Comparison of ENCODE assay signal across 19 mouse cellular contexts in the genomic region with DNA sequence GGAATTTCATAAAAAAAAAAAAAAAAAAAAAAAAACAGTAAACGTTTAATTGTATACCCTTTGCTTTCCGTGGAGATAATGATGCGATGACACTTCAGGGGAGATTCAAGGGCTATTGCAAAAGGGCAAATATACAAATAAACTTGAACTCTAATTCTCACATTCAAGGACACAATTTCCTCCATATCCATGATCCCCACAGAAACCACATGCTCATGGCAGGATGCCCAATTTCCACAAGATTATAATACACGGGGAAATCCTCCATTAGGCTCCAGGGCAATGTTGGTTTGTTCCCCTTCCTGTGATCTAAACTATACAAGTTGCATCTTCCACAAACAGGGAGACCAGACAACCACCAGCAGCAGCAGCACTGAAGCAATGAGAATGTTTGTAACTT.
A peak's percentile ranks its signal among the peaks of the same experiment; 100 is the strongest.
DNase-seq lines count a peak whose midpoint lies in the region; ATAC-seq and TF ChIP-seq lines count a peak whose summit lies in the region.
"Had no signal": no experiment of that assay in that cellular context is flagged by ENCODE, and none has a peak within 500 bp of the region (broad histone marks: within the 10 kb centered on the region; RNA-seq: fewer than 3 reads in every experiment).

No protein-coding gene starts in this region.

- DNase-seq in embryonic facial prominence, embryonic 14.5 days (ENCODE audit: low spot score): peak; percentile 40
- no peak for DNase-seq in embryonic facial prominence, embryonic 10.5 days (ENCODE audit: low spot score)
- peak; percentile 7 for DNase-seq in kidney, adult 2 months
- peak; percentile 38 for DNase-seq in lung, embryonic 14.5 days
- DNase-seq in lung, postnatal 36 days: no peak
- peak; percentile 28 for DNase-seq in brain, embryonic 14.5 days (ENCODE audit: low read depth)
- DNase-seq in testis, postnatal 14 days (ENCODE audit: low spot score): no peak
- DNase-seq: adrenal gland, adult 8-10 months; cerebellum, adult 11-12 months; cerebellum, adult 9-11 months; forebrain, postnatal 0 days; gastrocnemius, postnatal 14 days; heart, adult 2 months had no signal

- no peak overlapping the region for H3K4me3 ChIP-seq in embryonic facial prominence, embryonic 14.5 days (ENCODE audit: low read depth, low read length)
- no peak overlapping the region for H3K4me3 ChIP-seq in embryonic facial prominence, embryonic 10.5 days
- H3K4me3 ChIP-seq in kidney, adult 2 months (ENCODE audit: insufficient read depth, low read depth, low read length): no peak overlapping the region
- no peak overlapping the region for H3K4me3 ChIP-seq in kidney, embryonic 14.5 days (ENCODE audit: low read length)
- no peak overlapping the region for H3K4me3 ChIP-seq in lung, embryonic 14.5 days (ENCODE audit: low read depth, low read length)
- H3K4me3 ChIP-seq: heart, adult 2 months; heart, embryonic 12.5 days; hindbrain, embryonic 10.5 days; intestine, embryonic 15.5 days had no signal

- no peak for ATAC-seq in embryonic facial prominence, embryonic 14.5 days (ENCODE audit: low read depth)
- ATAC-seq in kidney, embryonic 14.5 days (ENCODE audit: low FRiP score, low TSS enrichment): no peak
- no peak for ATAC-seq in lung, embryonic 14.5 days (ENCODE audit: insufficient read depth)
- ATAC-seq: forebrain, postnatal 0 days; intestine, embryonic 15.5 days had no signal

- no peak overlapping the region for H3K9ac ChIP-seq in embryonic facial prominence, embryonic 14.5 days (ENCODE audit: low read depth, low read length)
- no peak overlapping the region for H3K9ac ChIP-seq in kidney, embryonic 14.5 days (ENCODE audit: low read depth, low read length)
- no peak overlapping the region for H3K9ac ChIP-seq in lung, embryonic 14.5 days
- H3K9ac ChIP-seq: forebrain, postnatal 0 days; heart, embryonic 12.5 days; hindbrain, embryonic 14.5 days; intestine, embryonic 15.5 days had no signal

- no peak for TF ChIP-seq CTCF in kidney, adult 2 months (conservative IDR thresholded peaks at IDR 0.05; ENCODE audit: insufficient read depth, insufficient read length, low read depth, low read length)
- no peak for TF ChIP-seq CTCF in lung, embryonic 14.5 days (IDR thresholded peaks at IDR 0.05; ENCODE audit: low read depth)
- TF ChIP-seq CTCF in brain, embryonic 14.5 days (IDR thresholded peaks at IDR 0.05; ENCODE audit: borderline replicate concordance, extremely low read depth, insufficient read depth, insufficient read length): no peak

- no peaks in the 10 kb centered on the region for H3K27me3 ChIP-seq in embryonic facial prominence, embryonic 14.5 days (replicated peaks; ENCODE audit: control insufficient read depth, insufficient read depth, low read length)
- H3K27me3 ChIP-seq in embryonic facial prominence, embryonic 10.5 days (replicated peaks; ENCODE audit: low read depth, poor library complexity, severe bottlenecking): peaks cover 3% of the 10 kb centered on the region; the same call in 1 of the 2 replicates
- no peaks in the 10 kb centered on the region for H3K27me3 ChIP-seq in kidney, adult 2 months (replicated peaks; ENCODE audit: control insufficient read depth, insufficient read depth, low read length)
- H3K27me3 ChIP-seq in kidney, embryonic 14.5 days (ENCODE audit: control insufficient read depth, insufficient read depth, low read length): no peaks in the 10 kb centered on the region
- H3K27me3 ChIP-seq in lung, embryonic 14.5 days (ENCODE audit: insufficient read depth, low read length): no peaks in the 10 kb centered on the region
- H3K27me3 ChIP-seq: CH12.LX; heart, embryonic 12.5 days; intestine, embryonic 15.5 days had no signal

- no peak for TF ChIP-seq POLR2A in kidney, adult 2 months (IDR thresholded peaks at IDR 0.05; ENCODE audit: low read depth, low read length)
- no peak for TF ChIP-seq POLR2A in brain, embryonic 14.5 days (IDR thresholded peaks at IDR 0.05; ENCODE audit: borderline replicate concordance, extremely low read depth, insufficient read depth, insufficient read length, poor library complexity, severe bottlenecking)

- WGBS in embryonic facial prominence, embryonic 14.5 days: 62% methylated on average over 4 of the region's 4 CpGs
- WGBS in embryonic facial prominence, embryonic 10.5 days: 83% methylated on average over 4 of the region's 4 CpGs
- WGBS in kidney, adult 2 months: 52% methylated on average over 4 of the region's 4 CpGs
- 88% methylated on average over 4 of the region's 4 CpGs for WGBS in kidney, embryonic 14.5 days
- WGBS in lung, embryonic 14.5 days: 48% methylated on average over 4 of the region's 4 CpGs

- no peaks in the 10 kb centered on the region for H3K36me3 ChIP-seq in embryonic facial prominence, embryonic 14.5 days (ENCODE audit: control insufficient read depth, insufficient read depth, low read length)
- H3K36me3 ChIP-seq in embryonic facial prominence, embryonic 10.5 days (replicated peaks): no peaks in the 10 kb centered on the region
- H3K36me3 ChIP-seq in kidney, adult 2 months (ENCODE audit: control insufficient read depth, insufficient read depth, low read length): no peaks in the 10 kb centered on the region
- no peaks in the 10 kb centered on the region for H3K36me3 ChIP-seq in kidney, embryonic 14.5 days (ENCODE audit: control insufficient read depth, insufficient read depth, low read length)
- H3K36me3 ChIP-seq in lung, embryonic 14.5 days (ENCODE audit: insufficient read depth): no peaks in the 10 kb centered on the region
- H3K36me3 ChIP-seq: heart, embryonic 12.5 days; hindbrain, embryonic 10.5 days; intestine, embryonic 15.5 days had no signal

- no peaks in the 10 kb centered on the region for H3K9me3 ChIP-seq in embryonic facial prominence, embryonic 14.5 days (ENCODE audit: control insufficient read depth, low read length)
- H3K9me3 ChIP-seq in embryonic facial prominence, embryonic 10.5 days: no peaks in the 10 kb centered on the region
- H3K9me3 ChIP-seq in kidney, embryonic 14.5 days (ENCODE audit: control insufficient read depth, low read length): no peaks in the 10 kb centered on the region
- no peaks in the 10 kb centered on the region for H3K9me3 ChIP-seq in lung, embryonic 14.5 days (ENCODE audit: low read depth, low read length)
- H3K9me3 ChIP-seq: heart, embryonic 12.5 days; hindbrain, embryonic 10.5 days; intestine, embryonic 15.5 days had no signal

- no peak overlapping the region for H3K4me2 ChIP-seq in embryonic facial prominence, embryonic 14.5 days (ENCODE audit: low read depth, low read length)
- no peak overlapping the region for H3K4me2 ChIP-seq in kidney, embryonic 14.5 days (replicated peaks; ENCODE audit: low read depth, low read length)
- H3K4me2 ChIP-seq in lung, embryonic 14.5 days: no peak overlapping the region
- H3K4me2 ChIP-seq: heart, embryonic 12.5 days; hindbrain, embryonic 14.5 days; intestine, embryonic 15.5 days had no signal

- no peaks in the 10 kb centered on the region for H3K4me1 ChIP-seq in embryonic facial prominence, embryonic 14.5 days (ENCODE audit: control insufficient read depth, insufficient read depth, low read length)
- peaks cover 19% of the 10 kb centered on the region for H3K4me1 ChIP-seq in embryonic facial prominence, embryonic 10.5 days
- H3K4me1 ChIP-seq in kidney, adult 2 months (ENCODE audit: control insufficient read depth, insufficient read depth, low read length): peaks cover 12% of the 10 kb centered on the region; the same call in 1 of the 2 replicates
- H3K4me1 ChIP-seq in kidney, embryonic 14.5 days (ENCODE audit: control insufficient read depth, insufficient read depth, low read length): no peaks in the 10 kb centered on the region
- no peaks in the 10 kb centered on the region for H3K4me1 ChIP-seq in lung, embryonic 14.5 days (ENCODE audit: insufficient read depth)
- H3K4me1 ChIP-seq: heart, embryonic 12.5 days; intestine, embryonic 15.5 days had no signal

- no peak overlapping the region for H3K27ac ChIP-seq in embryonic facial prominence, embryonic 14.5 days (replicated peaks; ENCODE audit: low read depth, low read length)
- no peak overlapping the region for H3K27ac ChIP-seq in embryonic facial prominence, embryonic 10.5 days (replicated peaks)
- H3K27ac ChIP-seq in kidney, adult 2 months (ENCODE audit: insufficient read depth, low read depth, low read length): no peak overlapping the region
- H3K27ac ChIP-seq in kidney, embryonic 14.5 days (ENCODE audit: low read depth, low read length): no peak overlapping the region
- H3K27ac ChIP-seq in lung, embryonic 14.5 days (ENCODE audit: low read depth): no peak overlapping the region
- H3K27ac ChIP-seq: heart, adult 2 months; hindbrain, embryonic 10.5 days; hindbrain, embryonic 14.5 days; intestine, embryonic 15.5 days had no signal

Comparison
In these comparisons a context has a peak if more than half of its experiments do, and no peak if none do; other contexts are left out.
1. DNase-seq: peak in embryonic facial prominence, embryonic 14.5 days (single experiment), kidney, adult 2 months (single experiment), lung, embryonic 14.5 days (single experiment) and brain, embryonic 14.5 days (single experiment); none in embryonic facial prominence, embryonic 10.5 days (single experiment), lung, postnatal 36 days (single experiment) and testis, postnatal 14 days (single experiment).